Comparison of ENCODE assay signal across 8 mouse cellular contexts in genomic region chr17:33523431-33523917, GRCm38 (mm10). TPM values are rescaled to one million over a fixed set of nuclear protein-coding genes. Genes with fewer than 3 reads are reported as not detected.
DNase-seq lines count a peak whose midpoint lies in the region; ATAC-seq and TF ChIP-seq lines count a peak whose summit lies in the region.

No protein-coding gene starts in this region.

- peak overlapping the region; percentile 71 for H3K4me3 ChIP-seq in kidney, embryonic 14.5 days (ENCODE audit: low read length)
- peak overlapping the region; percentile 29 for H3K4me3 ChIP-seq in ES-Bruce4 (ENCODE audit: low read depth, low read length)
- peak overlapping the region; percentile 68 for H3K4me3 ChIP-seq in embryonic facial prominence, embryonic 15.5 days (replicated peaks)
- H3K4me3 ChIP-seq in intestine, embryonic 16.5 days (ENCODE audit: low read length) = peak overlapping the region; percentile 71
- peak overlapping the region; percentile 66 for H3K4me3 ChIP-seq in midbrain, postnatal 0 days (ENCODE audit: low read depth, low read length)

- ATAC-seq in kidney, embryonic 14.5 days (ENCODE audit: low FRiP score, low TSS enrichment) = peak; percentile 65
- ATAC-seq in embryonic facial prominence, embryonic 15.5 days (ENCODE audit: insufficient number of reproducible peaks, low FRiP score, low TSS enrichment, low read depth) = peak; percentile 68
- peak; percentile 54; the same call in 1 of the 2 replicates for ATAC-seq in intestine, embryonic 16.5 days
- peak; percentile 35 for ATAC-seq in midbrain, postnatal 0 days (ENCODE audit: low FRiP score)

- no peaks in the 10 kb centered on the region for H3K27me3 ChIP-seq in kidney, embryonic 14.5 days (ENCODE audit: control insufficient read depth, insufficient read depth, low read length)
- no peaks in the 10 kb centered on the region for H3K27me3 ChIP-seq in ES-Bruce4 (ENCODE audit: control insufficient read depth, insufficient read depth, low read length, poor library complexity, severe bottlenecking)
- H3K27me3 ChIP-seq in embryonic facial prominence, embryonic 15.5 days = no peaks in the 10 kb centered on the region
- H3K27me3 ChIP-seq in intestine, embryonic 16.5 days (replicated peaks; ENCODE audit: control insufficient read depth, insufficient read depth, low read length) = no peaks in the 10 kb centered on the region
- no peaks in the 10 kb centered on the region for H3K27me3 ChIP-seq in midbrain, postnatal 0 days (ENCODE audit: insufficient read depth, low read length)

- peaks cover 3% of the 10 kb centered on the region; the same call in 1 of the 2 replicates for H3K36me3 ChIP-seq in kidney, embryonic 14.5 days (ENCODE audit: control insufficient read depth, insufficient read depth, low read length)
- no peaks in the 10 kb centered on the region for H3K36me3 ChIP-seq in ES-Bruce4 (ENCODE audit: control insufficient read depth, insufficient read depth, low read length, poor library complexity, severe bottlenecking)
- peaks cover 5% of the 10 kb centered on the region for H3K36me3 ChIP-seq in embryonic facial prominence, embryonic 15.5 days
- H3K36me3 ChIP-seq in intestine, embryonic 16.5 days (ENCODE audit: control insufficient read depth, insufficient read depth, low read length) = no peaks in the 10 kb centered on the region
- no peaks in the 10 kb centered on the region for H3K36me3 ChIP-seq in midbrain, postnatal 0 days (ENCODE audit: insufficient read depth, low read length)

- H3K9ac ChIP-seq in kidney, embryonic 14.5 days (ENCODE audit: low read depth, low read length) = peak overlapping the region; percentile 71
- H3K9ac ChIP-seq in ES-Bruce4 (ENCODE audit: low read depth, poor library complexity, severe bottlenecking) = peak overlapping the region; percentile 45
- peak overlapping the region; percentile 24 for H3K9ac ChIP-seq in embryonic facial prominence, embryonic 15.5 days
- peak overlapping the region; percentile 85 for H3K9ac ChIP-seq in intestine, embryonic 16.5 days (ENCODE audit: low read depth, low read length)
- H3K9ac ChIP-seq in midbrain, postnatal 0 days (replicated peaks; ENCODE audit: low read length, poor library complexity, severe bottlenecking) = peak overlapping the region; percentile 79

- no peak for TF ChIP-seq POLR2A in ES-Bruce4 (IDR thresholded peaks at IDR 0.05; ENCODE audit: insufficient read depth, low read length)

- 1% methylated on average over 13 of the region's 13 CpGs for WGBS in kidney, embryonic 14.5 days
- WGBS in embryonic facial prominence, embryonic 15.5 days = 2% methylated on average over 12 of the region's 13 CpGs
- 14% methylated on average over 11 of the region's 13 CpGs for WGBS in intestine, embryonic 16.5 days
- 4% methylated on average over 11 of the region's 13 CpGs for WGBS in midbrain, postnatal 0 days

- no peaks in the 10 kb centered on the region for H3K9me3 ChIP-seq in kidney, embryonic 14.5 days (ENCODE audit: control insufficient read depth, low read length)
- no peaks in the 10 kb centered on the region for H3K9me3 ChIP-seq in ES-Bruce4 (replicated peaks; ENCODE audit: control insufficient read depth, insufficient read depth, low read length, poor library complexity, severe bottlenecking)
- H3K9me3 ChIP-seq in embryonic facial prominence, embryonic 15.5 days (replicated peaks) = no peaks in the 10 kb centered on the region
- H3K9me3 ChIP-seq in intestine, embryonic 16.5 days (ENCODE audit: control insufficient read depth, low read length) = no peaks in the 10 kb centered on the region
- no peaks in the 10 kb centered on the region for H3K9me3 ChIP-seq in midbrain, postnatal 0 days (ENCODE audit: low read length)

- TF ChIP-seq EP300 in ES-Bruce4 (IDR thresholded peaks at IDR 0.05; ENCODE audit: insufficient read depth, low read depth, low read length) = no peak

- TF ChIP-seq CTCF in ES-Bruce4 (IDR thresholded peaks at IDR 0.05; ENCODE audit: low read depth, low read length) = no peak
- TF ChIP-seq CTCF in midbrain, postnatal 0 days (IDR thresholded peaks at IDR 0.05) = no peak

- peak overlapping the region; percentile 86 for H3K27ac ChIP-seq in kidney, embryonic 14.5 days (ENCODE audit: low read depth, low read length)
- no peak overlapping the region for H3K27ac ChIP-seq in ES-Bruce4 (ENCODE audit: insufficient read depth, low read length)
- H3K27ac ChIP-seq in embryonic facial prominence, embryonic 15.5 days (replicated peaks) = peak overlapping the region; percentile 93
- H3K27ac ChIP-seq in intestine, embryonic 16.5 days (ENCODE audit: low read length) = peak overlapping the region; percentile 43; the same call in 1 of the 2 replicates
- H3K27ac ChIP-seq in midbrain, postnatal 0 days (ENCODE audit: low read depth, low read length) = peak overlapping the region; percentile 55

- DNase-seq in kidney, adult 11 months = no peak
- DNase-seq in midbrain, postnatal 0 days (ENCODE audit: low spot score) = peak; percentile 21
- no peak for DNase-seq in c-Kit-positive CD71-positive TER-119-positive erythroid progenitor cells, embryonic 14.5 days (ENCODE audit: low spot score)
- no peak for DNase-seq in spleen, postnatal 4 days (ENCODE audit: low spot score in 2 of 2)

- H3K4me2 ChIP-seq in kidney, embryonic 14.5 days (replicated peaks; ENCODE audit: low read depth, low read length) = peak overlapping the region; percentile 76
- peak overlapping the region; percentile 57 for H3K4me2 ChIP-seq in embryonic facial prominence, embryonic 15.5 days (replicated peaks)
- peak overlapping the region; percentile 72 for H3K4me2 ChIP-seq in intestine, embryonic 16.5 days (ENCODE audit: low read depth, low read length)
- H3K4me2 ChIP-seq in midbrain, postnatal 0 days (ENCODE audit: low read depth, low read length, poor library complexity, severe bottlenecking) = peak overlapping the region; percentile 65

- peaks cover 7% of the 10 kb centered on the region; the same call in 1 of the 2 replicates for H3K4me1 ChIP-seq in kidney, embryonic 14.5 days (ENCODE audit: control insufficient read depth, insufficient read depth, low read length)
- peaks cover under 1% of the 10 kb centered on the region for H3K4me1 ChIP-seq in ES-Bruce4 (ENCODE audit: control insufficient read depth, insufficient read depth, low read length)
- peaks cover 37% of the 10 kb centered on the region for H3K4me1 ChIP-seq in embryonic facial prominence, embryonic 15.5 days
- peaks cover 20% of the 10 kb centered on the region for H3K4me1 ChIP-seq in intestine, embryonic 16.5 days (ENCODE audit: control insufficient read depth, insufficient read depth, low read length)
- H3K4me1 ChIP-seq in midbrain, postnatal 0 days (ENCODE audit: insufficient read depth, low read length) = 0 out of 2 replicates have a peak, but pooled peaks cover 7% of the 10 kb centered on the region

RNA-seq across cellular contexts. Expression of gene Adamts10, which starts 0.5 kb away (rescaled TPM):
- 35.1 and 49.3 TPM in 2 replicates for polyA plus RNA-seq in kidney, embryonic 14.5 days (2014; fragmentation: Nextera tagmentation; extraction: Ambion mirVana)
- 12.7 and 15.8 TPM in 2 replicates for polyA plus RNA-seq in ES-Bruce4 (2011; ENCODE audit: insufficient read depth, insufficient read length, low read depth, missing spikeins)
- 87.3 and 106 TPM in 2 replicates for polyA plus RNA-seq in embryonic facial prominence, embryonic 15.5 days (2015; fragmentation: Nextera tagmentation; extraction: Ambion mirVana)
- polyA plus RNA-seq in intestine, embryonic 16.5 days (2015; fragmentation: Nextera tagmentation; extraction: Ambion mirVana) = 33.1 and 35.8 TPM in 2 replicates
- 56.3 and 78.3 TPM in 2 replicates for total RNA-seq in midbrain, postnatal 0 days (2014; rRNA removed)
- 36.9 and 39.1 TPM in 2 replicates for polyA plus RNA-seq in midbrain, postnatal 0 days (2015; fragmentation: Nextera tagmentation; extraction: Ambion mirVana)

RNA-seq across cellular contexts. Expression of gene Myo1f, which starts 32.0 kb away (rescaled TPM):
- polyA plus RNA-seq in kidney, embryonic 14.5 days (2014; fragmentation: Nextera tagmentation; extraction: Ambion mirVana) = 0.96 and 2.3 TPM in 2 replicates
- 0.18 TPM in 1 of 2 replicates, not detected in the other for polyA plus RNA-seq in ES-Bruce4 (2011; ENCODE audit: insufficient read depth, insufficient read length, low read depth, missing spikeins)
- polyA plus RNA-seq in embryonic facial prominence, embryonic 15.5 days (2015; fragmentation: Nextera tagmentation; extraction: Ambion mirVana) = 5.6 and 5.7 TPM in 2 replicates
- 3.9 and 4.3 TPM in 2 replicates for polyA plus RNA-seq in intestine, embryonic 16.5 days (2015; fragmentation: Nextera tagmentation; extraction: Ambion mirVana)
- 1.3 TPM in 2 replicates for total RNA-seq in midbrain, postnatal 0 days (2014; rRNA removed)
- 1.2 TPM in 2 replicates for polyA plus RNA-seq in midbrain, postnatal 0 days (2015; fragmentation: Nextera tagmentation; extraction: Ambion mirVana)

Comparison
In these comparisons a context has a peak if more than half of its experiments do, and no peak if none do; other contexts are left out.
1. H3K9ac ChIP-seq: peak in every context shown above with its lines; median percentile 85 in intestine, embryonic 16.5 days; 79 in midbrain, postnatal 0 days; 71 in kidney, embryonic 14.5 days; 45 in ES-Bruce4; 24 in embryonic facial prominence, embryonic 15.5 days.